In the genomic region with DNA sequence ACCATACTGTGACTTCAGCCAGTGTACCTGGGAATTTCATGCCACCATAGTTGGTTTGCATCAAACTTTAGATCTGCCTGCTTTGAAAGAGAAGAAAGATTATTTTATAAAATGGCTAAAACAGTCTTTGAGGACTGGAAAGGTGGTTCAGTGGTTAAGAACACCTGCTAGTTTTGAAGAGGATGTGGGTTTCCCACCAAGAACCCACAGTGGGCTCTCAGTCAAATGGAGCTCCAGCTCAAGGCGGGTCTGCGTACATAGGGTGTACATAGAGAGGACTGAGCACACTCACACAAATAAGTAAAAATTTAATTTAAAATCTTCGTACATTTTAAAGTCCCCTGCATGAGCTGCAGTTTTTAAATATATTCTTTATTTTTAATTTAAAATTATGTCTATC, we compare ENCODE assay signal across 23 mouse cellular contexts. TPM values are rescaled to one million over a fixed set of nuclear protein-coding genes. Genes with fewer than 3 reads are reported as not detected.
DNase-seq lines count a peak whose midpoint lies in the region; ATAC-seq and TF ChIP-seq lines count a peak whose summit lies in the region.
"Had no signal": no experiment of that assay in that cellular context is flagged by ENCODE, and none has a peak within 500 bp of the region (broad histone marks: within the 10 kb centered on the region; RNA-seq: fewer than 3 reads in every experiment).

No protein-coding gene starts in this region.

- H3K36me3 ChIP-seq in limb, embryonic 13.5 days = 0 out of 2 replicates have a peak, but pooled peaks cover 6% of the 10 kb centered on the region
- H3K36me3 ChIP-seq in thymus, adult 2 months (ENCODE audit: control insufficient read depth, insufficient read depth, low read length) = no peaks in the 10 kb centered on the region
- H3K36me3 ChIP-seq: embryonic facial prominence, embryonic 12.5 days; embryonic facial prominence, embryonic 15.5 days; forebrain, embryonic 15.5 days; hindbrain, embryonic 12.5 days; hindbrain, embryonic 15.5 days had no signal

- no peaks in the 10 kb centered on the region for H3K9me3 ChIP-seq in limb, embryonic 13.5 days
- H3K9me3 ChIP-seq: embryonic facial prominence, embryonic 12.5 days; embryonic facial prominence, embryonic 15.5 days; forebrain, embryonic 15.5 days; hindbrain, embryonic 12.5 days; hindbrain, embryonic 15.5 days had no signal

- WGBS in limb, embryonic 13.5 days = 95% methylated on average over 3 of the region's 3 CpGs
- 5% methylated on average over 3 of the region's 3 CpGs for WGBS in thymus, adult 2 months

- TF ChIP-seq POLR2A in thymus, adult 2 months (IDR thresholded peaks at IDR 0.05; ENCODE audit: control insufficient read depth, extremely low read depth, insufficient read depth, low read length, poor library complexity) = no peak

- no peak for TF ChIP-seq CTCF in thymus, adult 2 months (IDR thresholded peaks at IDR 0.05; ENCODE audit: borderline replicate concordance, control insufficient read depth, extremely low read depth, insufficient read depth, low read length, poor library complexity)

- peaks cover 27% of the 10 kb centered on the region for H3K4me1 ChIP-seq in limb, embryonic 13.5 days
- peaks cover 17% of the 10 kb centered on the region for H3K4me1 ChIP-seq in thymus, adult 2 months (replicated peaks; ENCODE audit: control insufficient read depth, insufficient read depth, low read length)
- H3K4me1 ChIP-seq: embryonic facial prominence, embryonic 12.5 days; forebrain, embryonic 15.5 days; hindbrain, embryonic 12.5 days; hindbrain, embryonic 15.5 days had no signal

- H3K9ac ChIP-seq in limb, embryonic 13.5 days = no peak overlapping the region
- H3K9ac ChIP-seq: embryonic facial prominence, embryonic 12.5 days; embryonic facial prominence, embryonic 15.5 days; forebrain, embryonic 15.5 days; hindbrain, embryonic 12.5 days; hindbrain, embryonic 15.5 days had no signal

- no peaks in the 10 kb centered on the region for H3K27me3 ChIP-seq in limb, embryonic 13.5 days
- no peaks in the 10 kb centered on the region for H3K27me3 ChIP-seq in thymus, adult 2 months (ENCODE audit: control insufficient read depth, insufficient read depth, low read length)
- H3K27me3 ChIP-seq: embryonic facial prominence, embryonic 12.5 days; embryonic facial prominence, embryonic 15.5 days; forebrain, embryonic 15.5 days; hindbrain, embryonic 12.5 days; hindbrain, embryonic 15.5 days had no signal

- H3K4me3 ChIP-seq in limb, embryonic 13.5 days = no peak overlapping the region
- H3K4me3 ChIP-seq in thymus, adult 2 months (ENCODE audit: control insufficient read depth, insufficient read depth, low read length) = no peak overlapping the region
- H3K4me3 ChIP-seq: embryonic facial prominence, embryonic 12.5 days; embryonic facial prominence, embryonic 15.5 days; forebrain, embryonic 15.5 days; hindbrain, embryonic 12.5 days; hindbrain, embryonic 15.5 days had no signal

- ATAC-seq in limb, embryonic 13.5 days (ENCODE audit: low FRiP score, low read depth) = no peak
- ATAC-seq: activated CD4-positive, CD25-positive, alpha-beta regulatory T cell, adult 4 months; CD4-positive, CD25-positive, alpha-beta regulatory T cell, adult 4 months; forebrain, embryonic 15.5 days had no signal

- H3K27ac ChIP-seq in limb, embryonic 13.5 days = peak overlapping the region; percentile 68; the same call in 1 of the 2 replicates
- H3K27ac ChIP-seq in thymus, adult 2 months (ENCODE audit: control insufficient read depth, insufficient read depth, low read length) = no peak overlapping the region; the same call in 1 of the 2 replicates
- H3K27ac ChIP-seq: embryonic facial prominence, embryonic 12.5 days; forebrain, embryonic 15.5 days; hindbrain, embryonic 12.5 days; hindbrain, embryonic 15.5 days had no signal

- H3K4me2 ChIP-seq in limb, embryonic 13.5 days (replicated peaks) = no peak overlapping the region
- H3K4me2 ChIP-seq: embryonic facial prominence, embryonic 12.5 days; embryonic facial prominence, embryonic 15.5 days; forebrain, embryonic 15.5 days; heart, embryonic 11.5 days; hindbrain, embryonic 12.5 days; hindbrain, embryonic 15.5 days had no signal

- DNase-seq in thymus, adult 2 months = peak; percentile 45
- DNase-seq in thymus, postnatal 14 days = peak; percentile 55
- peak; percentile 34 for DNase-seq in thymus, postnatal 4 days
- no peak for DNase-seq in liver
- DNase-seq in layer of hippocampus, adult 9-10 months (ENCODE audit: low spot score) = no peak
- DNase-seq in adrenal gland, adult 18-20 months (ENCODE audit: low spot score in 2 of 2) = no peak
- DNase-seq: adrenal gland, postnatal 10 days; adrenal gland, postnatal 36 days; cerebellum, adult 18-20 months; cerebellum, adult 9-10 months; cerebellum, postnatal 14 days; gastrocnemius, postnatal 25 days; heart, adult 18-20 months had no signal

RNA-seq across cellular contexts. Expression of a gene that starts 39.2 kb away (rescaled TPM):
- 61.3 and 66.4 TPM in 2 replicates for polyA plus RNA-seq in limb, embryonic 13.5 days (2015; fragmentation: Nextera tagmentation; extraction: Ambion mirVana)
- 0.34 and 0.61 TPM in 2 replicates for polyA plus RNA-seq in thymus, adult 2 months (2012; rRNA removed)
- 1 to 10 TPM in 1 of 2 experiments, under 1 TPM in 1; 0.80 to 1.1 TPM for total RNA-seq in adrenal gland, adult 18-20 months (2021)
- total RNA-seq: MEL had no signal
- polyA plus RNA-seq: activated CD4-positive, CD25-positive, alpha-beta regulatory T cell, adult 4 months had no signal

Comparison
In these comparisons a context has a peak if more than half of its experiments do, and no peak if none do; other contexts are left out.
1. DNase-seq: peak in thymus, adult 2 months (single experiment), thymus, postnatal 14 days (single experiment) and thymus, postnatal 4 days (single experiment); none in liver (single experiment), layer of hippocampus, adult 9-10 months (single experiment) and adrenal gland, adult 18-20 months (0 of 2).
2. RNA of a gene that starts 39.2 kb away (polyA plus RNA-seq): 61.3 to 66.4 TPM in limb, embryonic 13.5 days; 0.34 to 0.61 TPM in thymus, adult 2 months; every median in the first group is over 10 times any median in the second.